Mouse (Mus musculus): ENCODE data around the gene Traf7. TPM values are rescaled to one million over a fixed set of nuclear protein-coding genes. Genes with fewer than 3 reads are reported as not detected.

The Traf7 gene
- polyA plus RNA-seq, 1 experiment from 2014 or later: 40.7 TPM

- H3K9me3 ChIP-seq (replicated peaks): no peaks in the 10 kb centered on the region
- 0% methylated on average over 8 of the region's 8 CpGs for WGBS (ENCODE audit: insufficient replicate concordance)
- peak overlapping the region; percentile 85 for H3K9ac ChIP-seq
- peak overlapping the region; percentile 90 for H3K27ac ChIP-seq
- H3K4me2 ChIP-seq: peak overlapping the region; percentile 82
- peak overlapping the region; percentile 64 for H3K4me3 ChIP-seq (replicated peaks)
- H3K36me3 ChIP-seq: peaks cover 27% of the 10 kb centered on the region
- DNase-seq (no peak), ATAC-seq (ENCODE audit: low read depth) (no peak)
- H3K27me3 ChIP-seq: no peaks in the 10 kb centered on the region
- peaks cover 79% of the 10 kb centered on the region for H3K4me1 ChIP-seq (replicated peaks)
These were observed 801 bp upstream of the Traf7 start for GRCm38 (mm10) chr17:24528560-24528918.

GRCm38 (mm10) chr17:24527315-24527714 lies 423 bp downstream of the Traf7 start:
- no peaks in the 10 kb centered on the region for H3K9me3 ChIP-seq (replicated peaks)
- peaks cover 72% of the 10 kb centered on the region for H3K4me1 ChIP-seq (replicated peaks)
- H3K27me3 ChIP-seq: no peaks in the 10 kb centered on the region
- DNase-seq (no peak), ATAC-seq (ENCODE audit: low read depth) (no peak)
- H3K36me3 ChIP-seq: peaks cover 36% of the 10 kb centered on the region
- H3K4me3 ChIP-seq (replicated peaks): peak overlapping the region; percentile 81
- H3K4me2 ChIP-seq: peak overlapping the region; percentile 79
- H3K9ac ChIP-seq: peak overlapping the region; percentile 88
- 0% methylated on average over 19 of the region's 19 CpGs for WGBS (ENCODE audit: insufficient replicate concordance)
- H3K27ac ChIP-seq: peak overlapping the region; percentile 73

GRCm38 (mm10) chr17:24524734-24525133 lies 3.0 kb downstream of the Traf7 start:
- H3K36me3 ChIP-seq: peaks cover 38% of the 10 kb centered on the region
- H3K9ac ChIP-seq: peak overlapping the region; percentile 54; the same call in 1 of the 2 replicates
- H3K9me3 ChIP-seq (replicated peaks): no peaks in the 10 kb centered on the region
- DNase-seq (no peak), ATAC-seq (ENCODE audit: low read depth) (no peak)
- 82% methylated on average over 2 of the region's 2 CpGs for WGBS (ENCODE audit: insufficient replicate concordance)
- H3K4me3 ChIP-seq (replicated peaks): no peak overlapping the region
- H3K4me1 ChIP-seq (replicated peaks): peaks cover 52% of the 10 kb centered on the region
- H3K27me3 ChIP-seq: no peaks in the 10 kb centered on the region
- no peak overlapping the region for H3K4me2 ChIP-seq
- H3K27ac ChIP-seq: peak overlapping the region; percentile 18; the same call in 1 of the 2 replicates

GRCm38 (mm10) chr17:24520450-24520849 lies 7.3 kb downstream of the Traf7 start:
- Histone ChIP-seq H3K27ac (no peak overlapping the region), H3K4me3 (replicated peaks) (no peak overlapping the region), H3K4me1 (replicated peaks) (peaks cover 23% of the 10 kb centered on the region), H3K9ac (no peak overlapping the region), H3K27me3 (no peaks in the 10 kb centered on the region), H3K9me3 (replicated peaks) (no peaks in the 10 kb centered on the region), H3K36me3 (peaks cover 70% of the 10 kb centered on the region), H3K4me2 (no peak overlapping the region)
- no peak for DNase-seq
- no peak for ATAC-seq (ENCODE audit: low read depth)
- 74% methylated on average over 4 of the region's 4 CpGs for WGBS (ENCODE audit: insufficient replicate concordance)

- no peak for DNase-seq
- Histone ChIP-seq H3K9me3 (replicated peaks) (no peaks in the 10 kb centered on the region), H3K36me3 (peaks cover 98% of the 10 kb centered on the region), H3K27ac (no peak overlapping the region), H3K9ac (no peak overlapping the region), H3K27me3 (no peaks in the 10 kb centered on the region), H3K4me3 (replicated peaks) (no peak overlapping the region), H3K4me1 (replicated peaks) (peaks cover 8% of the 10 kb centered on the region), H3K4me2 (no peak overlapping the region)
- 79% methylated on average over 24 of the region's 24 CpGs for WGBS (ENCODE audit: insufficient replicate concordance)
- ATAC-seq (ENCODE audit: low read depth): peak; percentile 44; the same call in 1 of the 2 replicates
These were observed 13.2 kb downstream of the Traf7 start for GRCm38 (mm10) chr17:24514270-24515257.

- Histone ChIP-seq H3K27me3 (no peaks in the 10 kb centered on the region), H3K4me1 (replicated peaks) (peaks cover 8% of the 10 kb centered on the region), H3K9me3 (replicated peaks) (no peaks in the 10 kb centered on the region), H3K9ac (no peak overlapping the region), H3K4me3 (replicated peaks) (no peak overlapping the region), H3K36me3 (peaks cover 98% of the 10 kb centered on the region), H3K4me2 (no peak overlapping the region), H3K27ac (no peak overlapping the region)
- DNase-seq (no peak), ATAC-seq (ENCODE audit: low read depth) (peak; percentile 43; the same call in 1 of the 2 replicates)
- 60% methylated on average over 5 of the region's 5 CpGs for WGBS (ENCODE audit: insufficient replicate concordance)
These were observed 14.1 kb downstream of the Traf7 start for GRCm38 (mm10) chr17:24513609-24514008.

- peak; percentile 22; the same call in 1 of the 2 replicates for ATAC-seq (ENCODE audit: low read depth)
- Histone ChIP-seq H3K4me3 (replicated peaks) (no peak overlapping the region), H3K9me3 (replicated peaks) (no peaks in the 10 kb centered on the region), H3K4me1 (replicated peaks) (peaks cover 17% of the 10 kb centered on the region), H3K9ac (no peak overlapping the region), H3K36me3 (peaks cover 54% of the 10 kb centered on the region), H3K27me3 (no peaks in the 10 kb centered on the region; the same call in 1 of the 2 replicates), H3K4me2 (no peak overlapping the region), H3K27ac (no peak overlapping the region)
- 79% methylated on average over 12 of the region's 12 CpGs for WGBS (ENCODE audit: insufficient replicate concordance)
- no peak for DNase-seq
These were observed 19.8 kb downstream of the Traf7 start for GRCm38 (mm10) chr17:24507806-24508460.

- H3K27ac ChIP-seq: no peak overlapping the region
- no peak overlapping the region for H3K9ac ChIP-seq
- 55% methylated on average over 19 of the region's 19 CpGs for WGBS (ENCODE audit: insufficient replicate concordance)
- H3K9me3 ChIP-seq (replicated peaks): no peaks in the 10 kb centered on the region
- peak overlapping the region; percentile 50 for H3K4me2 ChIP-seq
- ATAC-seq (ENCODE audit: low read depth): peak; percentile 27
- peak overlapping the region; percentile 33; the same call in 1 of the 2 replicates for H3K4me3 ChIP-seq (replicated peaks)
- H3K4me1 ChIP-seq (replicated peaks): peaks cover 17% of the 10 kb centered on the region
- no peak for DNase-seq
- H3K36me3 ChIP-seq: peaks cover 48% of the 10 kb centered on the region
- H3K27me3 ChIP-seq: no peaks in the 10 kb centered on the region; the same call in 1 of the 2 replicates
These were observed 20.5 kb downstream of the Traf7 start for GRCm38 (mm10) chr17:24507129-24507664.

- no peaks in the 10 kb centered on the region for H3K9me3 ChIP-seq (replicated peaks)
- H3K9ac ChIP-seq: no peak overlapping the region
- no peaks in the 10 kb centered on the region; the same call in 1 of the 2 replicates for H3K27me3 ChIP-seq
- H3K4me1 ChIP-seq (replicated peaks): peaks cover 17% of the 10 kb centered on the region
- ATAC-seq (ENCODE audit: low read depth) (peak; percentile 32; the same call in 1 of the 2 replicates), DNase-seq (no peak)
- peak overlapping the region; percentile 50 for H3K4me2 ChIP-seq
- H3K4me3 ChIP-seq (replicated peaks): peak overlapping the region; percentile 33
- peaks cover 41% of the 10 kb centered on the region for H3K36me3 ChIP-seq
- H3K27ac ChIP-seq: no peak overlapping the region
- 40% methylated on average over 36 of the region's 36 CpGs for WGBS (ENCODE audit: insufficient replicate concordance)
These were observed 21.2 kb downstream of the Traf7 start for GRCm38 (mm10) chr17:24506332-24507070.

- 85% methylated on average over 30 of the region's 30 CpGs for WGBS (ENCODE audit: insufficient replicate concordance)
- H3K27me3 ChIP-seq: peaks cover 3% of the 10 kb centered on the region; the same call in 1 of the 2 replicates
- ATAC-seq (ENCODE audit: low read depth) (no peak), DNase-seq (no peak)
- no peak overlapping the region for H3K4me2 ChIP-seq
- no peak overlapping the region for H3K4me3 ChIP-seq (replicated peaks)
- no peak overlapping the region for H3K9ac ChIP-seq
- no peaks in the 10 kb centered on the region for H3K9me3 ChIP-seq (replicated peaks)
- peaks cover 30% of the 10 kb centered on the region for H3K36me3 ChIP-seq
- no peak overlapping the region for H3K27ac ChIP-seq
- H3K4me1 ChIP-seq (replicated peaks): peaks cover 17% of the 10 kb centered on the region
These were observed 22.3 kb downstream of the Traf7 start for GRCm38 (mm10) chr17:24505286-24505955.

Data from liver, embryonic 13.5 days (tissue).